Mouse (Mus musculus) forebrain, embryonic 15.5 days (tissue): ENCODE measurements around the gene Chl1. TPM values are rescaled to one million over a fixed set of nuclear protein-coding genes. Genes with fewer than 3 reads are reported as not detected.

Experiments used
- ATAC-seq: fragments of 200-750 bp; cut with Nextera tagmentation; replicated peaks from 2 replicates; pipeline ENCODE4 v1.8.0; 2017; ENCODE audit warnings: mild to moderate bottlenecking, moderate TSS enrichment, moderate library complexity
- H3K27ac ChIP-seq: fragments of 300-500 bp; sonication (generic); replicated peaks from 2 replicates; pipeline ENCODE4 v1.5.1; 2015; ENCODE audit warnings: mild to moderate bottlenecking, inconsistent platforms
- H3K27me3 ChIP-seq: fragments of 300-500 bp; sonication (generic); 2 replicates; pipeline ENCODE4 v1.6.1; 2015; ENCODE audit warnings: inconsistent platforms
- H3K36me3 ChIP-seq: fragments of 300-500 bp; sonication (generic); 2 replicates; pipeline ENCODE4 v1.6.1; 2015; ENCODE audit warnings: mild to moderate bottlenecking, inconsistent platforms
- H3K4me1 ChIP-seq: fragments of 300-500 bp; sonication (generic); 2 replicates; pipeline ENCODE4 v1.6.1; 2015; ENCODE audit warnings: inconsistent platforms
- H3K4me2 ChIP-seq: fragments of 300-500 bp; sonication (generic); replicated peaks from 2 replicates; pipeline ENCODE4 v1.6.1; 2015; ENCODE audit warnings: mild to moderate bottlenecking, inconsistent platforms
- H3K4me3 ChIP-seq: fragments of 300-500 bp; sonication (generic); 2 replicates; pipeline ENCODE4 v1.5.1; 2015; ENCODE audit warnings: mild to moderate bottlenecking, inconsistent platforms
- H3K9ac ChIP-seq: fragments of 300-500 bp; sonication (generic); replicated peaks from 2 replicates; pipeline ENCODE4 v1.6.1; 2015; ENCODE audit warnings: mild to moderate bottlenecking, inconsistent platforms
- H3K9me3 ChIP-seq: fragments of 300-500 bp; sonication (generic); 2 replicates; pipeline ENCODE4 v1.6.1; 2016; ENCODE audit warnings: inconsistent platforms
- whole genome bisulfite sequencing: fragments of 180-500 bp; shearing (Covaris S2); methylation state at CpG from one replicate; pipeline ENCODE4 v1.1.7; 2015; ENCODE audit warnings: mixed read lengths; 5-methylcytosine and 5-hydroxymethylcytosine counted together
- polyA plus RNA-seq: library from polyadenylated mRNA; unstranded; fragments of >200 nt; fragmentation: Nextera tagmentation; extraction: Ambion mirVana; gene quantifications from 2 replicates; pipeline ENCODE4 v1.2.1, GENCODE M21; 2015

The Chl1 gene
- polyA plus RNA-seq, 1 experiment from 2014 or later: 96.9 TPM

GRCm38 (mm10) chr6:103753891-103754290 lies 243.5 kb downstream of the Chl1 start:
- peaks cover 9% of the 10 kb centered on the region for H3K4me1 ChIP-seq
- WGBS: 78% methylated on average over 4 of the region's 4 CpGs
- H3K9me3 ChIP-seq: no peaks in the 10 kb centered on the region
- ATAC-seq: no peak
- no peak overlapping the region for H3K27ac ChIP-seq
- H3K4me3 ChIP-seq: no peak overlapping the region
- H3K9ac ChIP-seq: no peak overlapping the region
- no peaks in the 10 kb centered on the region for H3K36me3 ChIP-seq
- H3K27me3 ChIP-seq: no peaks in the 10 kb centered on the region
- no peak overlapping the region for H3K4me2 ChIP-seq

DNA sequence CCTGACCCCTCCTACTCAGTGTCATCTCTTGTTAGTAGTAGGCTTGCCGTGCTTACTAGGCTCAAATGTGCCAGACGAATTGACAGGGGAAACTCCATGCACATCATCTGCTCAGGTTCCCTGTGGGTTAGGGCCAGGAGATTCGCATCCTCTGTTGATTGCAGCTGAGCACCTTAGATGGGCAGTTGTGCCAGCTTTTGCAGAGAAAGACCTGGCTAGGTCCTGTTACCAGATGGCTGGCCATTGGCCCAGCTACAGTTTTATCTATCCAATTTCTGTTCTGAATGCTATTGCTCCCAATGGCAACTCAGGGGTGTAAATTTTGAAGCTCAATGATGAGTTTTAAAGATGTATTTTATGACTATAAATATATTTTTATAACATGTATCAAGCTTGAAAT lies 256.4 kb downstream of the Chl1 start:
- Histone ChIP-seq H3K9ac (no peak overlapping the region), H3K4me3 (no peak overlapping the region)

DNA sequence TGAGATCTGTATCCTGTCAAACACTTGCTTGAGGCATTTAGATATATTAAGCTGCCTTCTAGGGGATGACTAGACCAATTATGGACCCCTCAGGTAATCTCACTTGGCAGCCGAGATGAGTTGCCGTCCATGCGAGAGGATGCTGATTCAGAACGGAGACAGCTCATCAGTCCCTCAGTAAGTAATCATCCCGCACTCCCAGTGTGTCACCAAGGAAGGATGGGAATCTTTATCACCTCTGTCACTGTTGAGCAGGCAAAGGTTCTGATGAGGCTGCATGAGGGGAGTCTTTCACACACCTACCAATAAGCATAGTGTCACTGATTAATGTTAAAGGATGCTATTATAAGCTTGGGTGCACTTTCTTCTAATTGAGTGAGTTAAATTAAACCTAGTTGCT lies 270.7 kb downstream of the Chl1 start:
- Histone ChIP-seq H3K27ac (no peak overlapping the region), H3K4me3 (no peak overlapping the region), H3K27me3 (no peaks in the 10 kb centered on the region), H3K9me3 (no peaks in the 10 kb centered on the region), H3K36me3 (no peaks in the 10 kb centered on the region), H3K4me1 (no peaks in the 10 kb centered on the region), H3K9ac (no peak overlapping the region), H3K4me2 (no peak overlapping the region)
- WGBS: 83% methylated on average over 5 of the region's 5 CpGs
- no peak for ATAC-seq

More for the DNA sequence above, 256.4 kb downstream of the Chl1 start:
- no peak for ATAC-seq
- Histone ChIP-seq H3K27me3 (no peaks in the 10 kb centered on the region), H3K4me2 (no peak overlapping the region), H3K27ac (no peak overlapping the region), H3K9me3 (0 out of 2 replicates have a peak, but pooled peaks cover 3% of the 10 kb centered on the region), H3K36me3 (no peaks in the 10 kb centered on the region), H3K4me1 (no peaks in the 10 kb centered on the region)
- 71% methylated on average over 3 of the region's 3 CpGs for WGBS

GRCm38 (mm10) chr6:103791077-103791632 lies 280.8 kb downstream of the Chl1 start:
- 55% methylated on average over 2 of the region's 2 CpGs for WGBS
- Histone ChIP-seq H3K36me3 (no peaks in the 10 kb centered on the region), H3K27me3 (no peaks in the 10 kb centered on the region), H3K4me2 (no peak overlapping the region), H3K9ac (no peak overlapping the region), H3K4me1 (no peaks in the 10 kb centered on the region), H3K27ac (no peak overlapping the region), H3K4me3 (no peak overlapping the region), H3K9me3 (no peaks in the 10 kb centered on the region)
- ATAC-seq: no peak

GRCm38 (mm10) chr6:103795241-103795640 lies 284.9 kb downstream of the Chl1 start:
- no peak for ATAC-seq
- Histone ChIP-seq H3K9ac (no peak overlapping the region), H3K36me3 (no peaks in the 10 kb centered on the region), H3K4me1 (no peaks in the 10 kb centered on the region), H3K27me3 (no peaks in the 10 kb centered on the region), H3K27ac (no peak overlapping the region), H3K9me3 (no peaks in the 10 kb centered on the region), H3K4me3 (no peak overlapping the region), H3K4me2 (no peak overlapping the region)
- WGBS: 78% methylated on average over 1 of the region's 1 CpGs
